Mouse (Mus musculus): ENCODE measurements around the gene Gm12666. TPM values are rescaled to one million over a fixed set of nuclear protein-coding genes. Genes with fewer than 3 reads are reported as not detected.
"Not testable (repeated sequence)": the region's sequence is repeated elsewhere in the genome, so short reads cannot be mapped to it uniquely, and the experiment has no call there.

Gm12666 gene
- total RNA-seq (2021) (1 to 10 TPM; 1.5 to 1.7 TPM), polyA plus RNA-seq (2012; rRNA removed) (not detected in 2 replicates)
- long read RNA-seq, result 0 reads

DNA sequence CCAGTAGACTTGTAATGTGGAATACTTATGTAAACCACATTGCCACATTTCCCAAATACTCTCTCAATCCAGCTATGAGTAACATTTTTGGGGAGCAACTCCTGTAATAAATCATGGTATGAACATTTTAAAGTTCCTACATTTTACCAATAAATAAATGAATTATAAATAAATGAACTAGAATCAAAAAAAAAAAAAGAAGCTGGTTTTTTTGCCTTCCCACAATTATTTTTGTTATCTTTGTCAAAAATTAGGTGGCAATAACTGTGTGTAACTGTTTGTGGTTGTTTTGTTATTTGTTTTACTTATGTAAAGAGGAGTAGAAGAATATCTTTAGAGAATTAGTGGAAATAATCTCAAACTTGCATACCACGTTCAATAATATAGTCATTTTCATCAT lies at the start of gene Gm12666:
Gene Gm12666 (minus strand): TSS at position 101 of the 400 bp plus-strand sequence.
- H3K27ac ChIP-seq; H3K79me2 ChIP-seq (replicated peaks; ENCODE audit: control insufficient read depth, insufficient read depth, low read length); H3K27me3 ChIP-seq (ENCODE audit: control insufficient read depth, insufficient read depth, low read length); DNase-seq; H3K9ac ChIP-seq (ENCODE audit: low read depth, low read length); H3K4me3 ChIP-seq; H3K4me1 ChIP-seq (ENCODE audit: control insufficient read depth, insufficient read depth, low read length); intact Hi-C loops (cut with DNase I); H3K36me3 ChIP-seq (ENCODE audit: control insufficient read depth, insufficient read depth, low read length): not testable (repeated sequence)
- WGBS, result 65% methylated on average over 1 of the region's 1 CpGs

DNA sequence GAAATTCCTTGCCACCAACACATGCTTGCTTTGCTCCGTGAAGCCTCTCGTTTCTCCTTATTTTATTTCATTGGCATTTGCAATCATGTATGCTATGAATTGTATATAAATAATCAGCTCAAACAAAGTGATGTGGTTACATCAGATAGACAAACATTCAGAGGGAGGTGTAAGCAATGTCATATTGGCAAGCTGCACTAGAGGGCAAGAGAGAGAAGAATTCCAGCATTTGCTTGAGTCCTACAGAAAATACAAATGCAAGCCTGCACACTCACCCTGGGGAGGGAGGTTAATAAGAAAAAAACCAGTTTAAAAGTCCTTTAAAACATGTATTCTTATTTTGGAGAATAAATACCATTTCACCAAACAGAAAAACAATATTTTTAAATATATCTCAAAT lies 34.8 kb upstream of the Gm12666 start:
- intact Hi-C loops (cut with DNase I), result no loop called here
- no peaks in the 10 kb centered on the region for H3K4me1 ChIP-seq (ENCODE audit: control insufficient read depth, insufficient read depth, low read length)
- no peaks in the 10 kb centered on the region for H3K79me2 ChIP-seq (replicated peaks; ENCODE audit: control insufficient read depth, insufficient read depth, low read length)
- H3K9ac ChIP-seq (ENCODE audit: low read depth, low read length), result no peak overlapping the region
- H3K36me3 ChIP-seq (ENCODE audit: control insufficient read depth, insufficient read depth, low read length), result no peaks in the 10 kb centered on the region
- 77% methylated on average over 2 of the region's 2 CpGs for WGBS
- TF ChIP-seq POLR2A (IDR thresholded peaks at IDR 0.05; ENCODE audit: insufficient read depth, low read depth, low read length) (no peak), EP300 (IDR thresholded peaks at IDR 0.05; ENCODE audit: insufficient read depth, low read depth, low read length) (no peak), CTCF (IDR thresholded peaks at IDR 0.05) (no peak)
- H3K27me3 ChIP-seq (ENCODE audit: control insufficient read depth, insufficient read depth, low read length), result no peaks in the 10 kb centered on the region
- no peak overlapping the region for H3K4me3 ChIP-seq
- no peak for DNase-seq
- H3K27ac ChIP-seq, result no peak overlapping the region

DNA sequence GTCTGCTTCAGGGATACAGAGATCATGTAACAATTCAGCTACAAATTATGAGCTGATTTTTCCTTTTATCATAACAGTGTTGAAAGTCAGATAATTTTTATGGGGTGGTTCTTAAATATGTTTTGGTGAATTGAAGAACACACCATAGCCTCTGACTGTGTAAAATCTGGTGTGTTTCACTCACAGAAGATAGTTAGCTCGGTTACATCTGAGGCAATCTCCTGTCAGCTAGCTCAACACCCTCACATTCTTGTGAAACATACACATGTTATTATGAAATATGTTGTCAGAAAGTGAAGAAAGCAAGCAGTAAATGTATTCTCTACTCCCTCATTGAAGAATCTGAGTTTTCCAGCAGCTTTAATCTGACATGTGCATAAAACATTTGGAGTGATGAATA lies 24.7 kb upstream of the Gm12666 start:
- H3K79me2 ChIP-seq (replicated peaks; ENCODE audit: control insufficient read depth, insufficient read depth, low read length), result no peaks in the 10 kb centered on the region
- H3K27ac ChIP-seq, result no peak overlapping the region
- TF ChIP-seq POLR2A (IDR thresholded peaks at IDR 0.05; ENCODE audit: insufficient read depth, low read depth, low read length) (no peak), CTCF (IDR thresholded peaks at IDR 0.05) (no peak), EP300 (IDR thresholded peaks at IDR 0.05; ENCODE audit: insufficient read depth, low read depth, low read length) (no peak)
- no peaks in the 10 kb centered on the region for H3K36me3 ChIP-seq (ENCODE audit: control insufficient read depth, insufficient read depth, low read length)
- DNase-seq, result no peak
- no peak overlapping the region for H3K4me3 ChIP-seq
- intact Hi-C loops (cut with DNase I), result no loop called here
- H3K9ac ChIP-seq (ENCODE audit: low read depth, low read length), result no peak overlapping the region
- WGBS, result 42% methylated on average over 1 of the region's 1 CpGs
- no peaks in the 10 kb centered on the region for H3K27me3 ChIP-seq (ENCODE audit: control insufficient read depth, insufficient read depth, low read length)
- H3K4me1 ChIP-seq (ENCODE audit: control insufficient read depth, insufficient read depth, low read length), result no peaks in the 10 kb centered on the region

DNA sequence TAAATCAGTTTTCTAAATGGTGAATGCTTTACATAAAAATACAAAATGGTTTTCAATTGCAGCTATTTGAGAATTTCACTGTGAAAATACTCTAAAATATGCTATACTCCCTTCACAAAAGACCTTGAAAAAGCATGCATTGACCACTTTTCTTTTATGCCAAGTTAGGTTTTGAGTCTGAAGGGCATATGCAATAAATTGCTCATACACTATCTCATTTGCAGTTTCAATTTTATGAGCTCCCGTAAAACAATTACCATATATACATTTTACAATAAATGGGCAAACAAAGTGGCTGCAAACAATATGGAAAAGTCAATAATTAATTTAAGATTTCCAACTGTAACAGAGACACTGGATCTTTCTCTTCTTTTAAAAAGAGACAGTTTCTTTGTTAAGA lies 38.9 kb downstream of the Gm12666 start:
- no peak for DNase-seq
- WGBS, result 70% methylated on average over 1 of the region's 1 CpGs
- no peak for TF ChIP-seq CTCF (IDR thresholded peaks at IDR 0.05)
- H3K9ac ChIP-seq (ENCODE audit: low read depth, low read length), result no peak overlapping the region
- H3K4me3 ChIP-seq, result no peak overlapping the region
- intact Hi-C loops (cut with DNase I), result no loop called here
- H3K27me3 ChIP-seq (ENCODE audit: control insufficient read depth, insufficient read depth, low read length), result no peaks in the 10 kb centered on the region
- H3K79me2 ChIP-seq (replicated peaks; ENCODE audit: control insufficient read depth, insufficient read depth, low read length), result no peaks in the 10 kb centered on the region
- H3K36me3 ChIP-seq (ENCODE audit: control insufficient read depth, insufficient read depth, low read length), result no peaks in the 10 kb centered on the region
- H3K4me1 ChIP-seq (ENCODE audit: control insufficient read depth, insufficient read depth, low read length), result no peaks in the 10 kb centered on the region
- H3K27ac ChIP-seq, result no peak overlapping the region

DNA sequence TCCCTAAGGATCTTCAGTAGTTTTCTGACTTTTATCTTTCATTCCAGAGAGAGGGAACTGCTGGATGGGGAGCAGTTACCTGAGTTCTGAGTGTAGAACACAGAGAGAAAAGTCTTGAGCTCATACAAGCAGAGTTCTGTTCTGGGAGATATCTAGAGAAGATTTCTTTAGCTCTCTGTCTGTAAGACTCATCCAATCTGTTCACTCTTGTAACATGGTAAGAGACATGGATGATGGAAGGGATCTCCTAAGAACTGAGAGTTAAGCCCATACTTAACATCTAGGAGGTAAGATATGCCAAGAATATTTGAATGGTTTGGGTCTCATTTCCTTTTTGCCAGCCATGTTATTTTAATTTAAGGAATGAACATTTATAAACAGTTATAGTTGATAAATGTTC lies 44.4 kb downstream of the Gm12666 start, which contains the start of gene Izumo3:
Gene Izumo3 (minus strand): TSS at position 101 of the 400 bp plus-strand sequence.
- TF ChIP-seq CTCF (IDR thresholded peaks at IDR 0.05), result no peak
- TF ChIP-seq EP300 (IDR thresholded peaks at IDR 0.05; ENCODE audit: insufficient read depth, low read depth, low read length), result no peak
- no peak for TF ChIP-seq POLR2A (IDR thresholded peaks at IDR 0.05; ENCODE audit: insufficient read depth, low read depth, low read length)
- intact Hi-C loops (cut with DNase I), result no loop called here
- no peak within 1 kb of the TSS for H3K27ac ChIP-seq
- no peaks in the 10 kb centered on the region for H3K36me3 ChIP-seq (ENCODE audit: control insufficient read depth, insufficient read depth, low read length)
- H3K27me3 ChIP-seq (ENCODE audit: control insufficient read depth, insufficient read depth, low read length), result no peaks in the 10 kb centered on the region
- no peaks in the 10 kb centered on the region for H3K79me2 ChIP-seq (replicated peaks; ENCODE audit: control insufficient read depth, insufficient read depth, low read length)
- no peaks in the 10 kb centered on the region for H3K4me1 ChIP-seq (ENCODE audit: control insufficient read depth, insufficient read depth, low read length)
- no peak within 1 kb of the TSS for H3K9ac ChIP-seq (ENCODE audit: low read depth, low read length)
- DNase-seq, result no peak
- no peak within 1 kb of the TSS for H3K4me3 ChIP-seq

Other genes starting within 250 kb of the Gm12666 start
- not detected for gene Izumo3, start 44.5 kb downstream of the Gm12666 start, total RNA-seq (2021)
- not detected in 2 replicates for gene Izumo3, start 44.5 kb downstream of the Gm12666 start, polyA plus RNA-seq (2012; rRNA removed)